Mouse (Mus musculus) adrenal gland, postnatal 25 days (tissue): ENCODE measurements at regions not wholly inside any gene's neighbourhood (a gene's known extent, or its start where the extent isn't known, plus 50 kb on each side); places are given as distances from the start of the nearest gene placed in this dataset.

ENCODE experiments used
- DNase-seq: peaks from one replicate; pipeline ENCODE4 v3.0.0; 2021; ENCODE audit warnings: mixed read lengths

DNA sequence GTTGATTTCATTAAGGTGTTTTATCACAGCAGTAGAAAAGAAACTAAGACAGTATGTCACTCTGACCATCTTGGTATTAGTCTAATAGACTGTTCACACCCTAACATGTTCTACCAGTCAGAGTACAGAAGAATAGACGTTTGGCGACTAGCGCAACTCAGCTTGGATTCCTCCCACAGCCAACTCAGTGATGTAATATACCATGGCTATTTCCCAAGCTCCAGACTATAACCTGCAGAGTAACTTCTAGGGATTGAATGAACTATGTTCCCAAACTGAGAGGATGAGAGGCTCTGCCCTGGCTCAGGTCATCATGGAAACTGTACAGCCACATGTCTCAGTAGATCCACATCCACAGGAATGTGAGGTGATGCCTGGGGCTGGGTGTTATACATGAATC is 128.6 kb upstream of the Plcz1 start:
- no peak for DNase-seq

DNA sequence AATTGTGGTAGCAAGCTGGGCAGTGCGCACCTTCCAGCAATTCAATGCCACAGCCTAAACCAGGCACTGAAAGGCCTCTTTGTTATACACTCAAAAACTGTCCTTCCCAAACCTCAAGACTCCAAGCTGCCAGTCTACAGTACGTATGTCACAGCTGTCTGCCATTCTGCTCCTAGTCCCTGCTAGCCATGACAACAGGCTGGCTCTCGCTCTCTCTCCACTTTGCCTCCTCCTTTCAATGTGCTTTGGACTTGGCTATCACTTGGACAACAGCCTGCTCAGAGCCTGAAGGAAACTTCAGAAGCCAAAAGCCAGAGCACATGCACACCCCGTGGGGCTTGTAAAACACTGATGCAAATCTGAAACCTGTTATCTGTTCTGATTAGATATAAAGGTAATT is 125.9 kb upstream of the Plcz1 start:
- no peak for DNase-seq

DNA sequence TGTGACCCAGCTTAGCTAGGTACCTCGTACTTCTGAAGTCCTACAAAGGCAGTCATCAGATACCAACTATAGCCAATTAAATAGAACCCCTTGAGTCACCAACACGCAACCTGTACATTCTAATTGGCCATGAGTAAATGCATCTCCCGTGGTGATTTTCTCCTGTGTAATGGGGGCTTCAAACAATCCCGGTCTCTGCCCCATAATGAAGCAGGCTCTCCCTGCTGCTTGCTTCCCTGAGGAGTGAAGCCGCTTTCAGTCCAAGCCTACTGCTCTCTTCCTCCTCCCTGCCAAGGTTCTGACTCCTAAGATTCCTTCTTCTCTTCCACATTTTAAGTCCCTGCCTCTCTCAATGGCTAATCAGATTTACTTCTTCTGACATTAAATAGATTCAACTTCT is 121.5 kb upstream of the Plcz1 start:
- no peak for DNase-seq

DNA sequence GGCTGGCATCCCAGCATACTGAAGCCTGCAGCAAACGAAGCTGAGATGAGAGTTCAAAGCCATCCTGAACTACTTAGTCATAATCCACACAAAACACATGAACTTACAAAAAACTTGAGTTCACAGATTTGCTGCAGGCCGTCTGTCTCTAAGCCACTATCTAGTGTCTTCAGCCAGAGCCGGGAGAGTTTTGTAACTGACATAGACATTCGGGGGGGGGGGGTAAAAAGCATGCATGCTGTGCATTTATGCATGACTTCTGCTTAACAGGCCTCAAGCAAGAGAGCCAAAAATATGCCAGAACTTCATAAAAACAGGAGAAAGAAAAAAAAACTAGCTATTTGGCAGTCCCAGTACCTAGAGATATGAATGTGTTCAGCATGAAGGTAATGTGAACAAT is 120.2 kb upstream of the Plcz1 start:
- no peak for DNase-seq

DNA sequence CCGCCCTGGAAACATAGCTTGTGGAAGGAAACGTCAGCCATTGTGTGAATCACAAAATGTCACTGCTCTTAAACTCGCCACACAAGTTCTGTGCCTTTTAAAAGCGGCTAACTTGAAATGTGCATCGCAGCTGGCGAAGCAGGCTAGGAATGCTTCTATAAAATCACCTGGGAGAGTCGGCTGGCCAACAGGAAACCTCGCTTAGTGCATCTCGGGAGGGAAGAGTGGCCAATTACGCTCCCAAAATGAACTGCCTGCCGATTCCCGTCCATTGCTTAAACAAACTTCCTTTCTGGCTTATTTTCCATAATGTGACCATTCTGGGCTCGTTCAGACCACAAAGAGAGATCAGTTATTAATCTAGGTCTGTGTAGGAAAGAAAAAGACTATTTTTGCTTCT is 119.7 kb upstream of the Plcz1 start:
- DNase-seq, result no peak

DNA sequence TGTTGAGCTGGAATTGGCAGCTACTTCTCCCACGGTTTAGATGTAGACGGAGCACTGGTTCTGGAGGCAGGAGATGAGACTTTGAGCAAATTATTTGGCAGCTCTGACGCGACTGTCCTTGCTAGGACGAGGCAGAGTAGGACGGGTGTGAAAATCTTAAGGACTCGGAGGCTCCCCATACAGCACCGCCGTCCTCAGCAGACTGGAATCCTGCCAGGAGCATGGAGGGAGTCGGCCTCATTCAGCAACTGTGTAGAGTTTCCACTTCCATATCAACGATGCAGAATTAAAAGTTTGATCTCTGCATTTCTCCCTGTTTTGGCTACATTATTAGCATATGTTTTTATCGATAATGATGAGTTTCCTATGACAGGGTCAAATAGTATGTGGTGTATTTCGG is 117.7 kb upstream of the Plcz1 start:
- DNase-seq, result no peak

DNA sequence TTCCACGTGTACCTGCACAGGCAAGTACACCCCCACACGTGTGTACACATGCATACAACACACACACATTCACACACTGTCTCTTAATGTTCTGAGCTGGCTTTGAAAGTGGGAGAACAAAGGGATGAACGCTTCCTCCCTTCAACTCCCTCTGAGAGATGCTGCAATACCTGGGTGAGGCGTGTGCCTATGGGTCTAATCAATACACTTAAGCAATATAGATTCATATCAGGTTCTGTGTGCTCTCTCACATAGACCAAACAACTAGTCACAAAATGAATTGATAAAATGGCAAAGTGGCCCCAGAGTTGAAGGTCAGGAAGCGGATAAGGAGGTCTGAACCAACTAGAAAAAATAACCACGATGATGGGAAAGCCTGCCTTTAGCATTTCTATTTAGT is 116.1 kb upstream of the Plcz1 start:
- no peak for DNase-seq

DNA sequence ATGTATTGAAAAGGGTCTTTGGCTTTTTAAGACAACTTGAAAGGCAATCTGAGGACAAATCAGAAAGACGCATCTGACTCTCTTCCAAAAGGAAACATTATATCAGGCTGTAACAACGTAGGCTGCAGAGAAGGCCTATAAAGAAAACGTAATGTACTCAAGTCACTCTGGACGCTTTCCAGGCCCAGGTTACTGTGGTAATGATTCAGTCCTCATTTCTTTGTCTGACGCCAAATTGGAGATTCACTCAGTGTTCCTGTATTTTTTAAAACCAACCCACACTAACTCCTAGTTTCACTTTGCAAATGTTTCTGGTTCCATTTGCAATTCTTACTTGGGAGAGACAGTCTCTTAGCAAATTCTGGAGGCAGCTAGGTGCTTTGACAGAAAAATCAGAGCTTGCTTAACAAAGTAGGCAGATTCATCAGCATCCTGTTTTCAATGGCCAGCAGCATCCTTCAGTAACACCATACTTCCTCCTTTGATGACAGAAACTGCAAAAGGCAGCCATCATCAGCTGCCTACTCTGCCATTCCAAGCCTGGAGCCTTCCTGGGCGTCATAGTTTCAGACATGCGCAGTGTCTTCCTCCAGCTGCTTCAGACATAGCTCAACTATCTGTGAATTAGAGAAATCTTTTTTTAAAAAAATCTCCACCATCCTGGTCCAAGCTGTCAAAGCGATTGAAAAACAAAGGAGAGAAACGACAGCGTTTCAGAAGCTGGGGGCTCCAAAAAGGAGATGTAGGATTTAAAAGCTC is 111.3 kb upstream of the Plcz1 start:
- DNase-seq, result no peak

DNA sequence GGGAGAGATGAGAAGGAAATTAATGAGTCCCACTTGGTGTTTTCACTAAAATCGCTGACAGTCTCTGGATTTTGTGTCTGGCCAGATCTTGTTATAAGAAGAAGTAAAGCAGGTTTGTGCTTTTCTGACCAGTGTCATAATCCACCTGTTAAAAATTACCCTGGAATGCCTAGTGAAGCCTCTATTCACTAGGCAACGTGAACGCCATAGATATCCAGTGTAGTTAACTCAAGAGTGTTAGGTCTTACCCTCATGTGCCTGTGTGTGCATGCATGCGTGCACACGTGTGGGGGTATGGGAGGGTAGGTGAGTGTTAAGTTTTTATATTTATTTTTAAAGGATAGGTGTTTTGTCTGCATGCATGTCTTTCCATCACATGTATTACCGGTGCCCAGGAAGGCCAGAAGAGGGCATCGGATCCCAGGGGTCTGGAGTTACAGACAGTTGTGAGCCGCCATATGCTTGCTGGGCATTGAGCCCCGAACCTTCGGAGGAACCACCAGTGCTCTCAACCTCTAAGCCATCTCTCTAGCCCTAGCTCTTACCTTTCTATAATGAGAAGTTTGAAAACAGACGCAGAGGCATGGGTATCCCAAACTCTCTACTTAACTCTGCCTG is 107.5 kb upstream of the Plcz1 start:
- DNase-seq, result no peak

DNA sequence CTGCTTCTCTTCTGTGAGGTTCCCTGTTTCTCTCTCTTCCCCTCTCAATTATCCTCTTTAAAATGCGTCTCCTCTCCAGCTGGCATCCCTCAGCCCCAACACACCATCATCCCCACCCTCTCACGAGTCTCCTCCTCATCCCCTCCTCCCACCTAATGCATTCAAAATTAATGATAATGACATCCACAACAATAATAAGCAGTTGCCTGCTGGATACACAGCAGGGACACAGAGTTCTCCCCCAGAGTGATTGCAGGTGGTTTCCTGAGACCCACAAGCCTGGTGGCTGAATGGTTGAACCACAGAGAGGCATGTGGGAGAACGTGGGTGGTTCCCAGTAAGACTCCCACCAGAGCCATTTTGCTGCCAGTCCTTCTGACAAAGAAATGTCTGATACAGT is 106.9 kb upstream of the Plcz1 start:
- DNase-seq, result no peak

DNA sequence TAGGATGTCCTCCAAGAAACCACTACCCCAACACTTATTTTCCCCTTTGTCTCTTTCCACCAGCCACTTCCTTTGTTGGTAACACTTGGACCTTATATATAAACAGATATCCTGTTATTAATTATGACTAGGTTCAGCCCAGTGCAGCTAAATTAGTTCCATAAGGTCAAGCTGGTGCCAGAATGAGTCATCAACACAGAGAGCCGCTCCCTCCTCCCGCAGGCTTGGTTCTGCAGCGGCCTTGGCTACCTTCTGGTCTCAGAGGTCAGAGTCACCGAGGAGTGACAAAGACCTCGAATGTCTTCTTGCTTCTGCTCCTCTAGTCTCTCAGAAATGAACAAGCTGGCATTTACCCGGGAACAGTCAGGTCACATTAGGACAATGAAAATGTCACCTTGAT is 106.5 kb upstream of the Plcz1 start:
- DNase-seq, result peak; percentile 32

DNA sequence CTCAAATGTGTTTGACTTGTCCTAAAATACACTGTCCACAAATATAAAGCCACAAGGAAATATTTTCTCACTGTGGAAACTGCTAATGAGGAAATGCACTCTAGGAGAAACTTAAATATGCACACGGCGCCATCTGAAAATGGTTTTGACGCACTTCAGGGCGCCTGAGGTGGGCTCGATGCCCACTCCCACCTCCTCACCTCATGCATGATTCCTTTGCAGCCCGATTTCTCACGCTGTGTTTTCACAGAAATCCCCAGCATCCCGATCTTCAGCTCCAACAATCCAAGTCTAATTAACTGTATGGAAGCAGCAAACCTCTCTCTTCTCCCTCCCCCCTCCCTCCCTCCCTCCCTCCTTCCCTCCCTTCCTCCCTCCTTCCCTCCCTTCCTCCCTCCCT is 92.5 kb upstream of the Plcz1 start:
- no peak for DNase-seq

DNA sequence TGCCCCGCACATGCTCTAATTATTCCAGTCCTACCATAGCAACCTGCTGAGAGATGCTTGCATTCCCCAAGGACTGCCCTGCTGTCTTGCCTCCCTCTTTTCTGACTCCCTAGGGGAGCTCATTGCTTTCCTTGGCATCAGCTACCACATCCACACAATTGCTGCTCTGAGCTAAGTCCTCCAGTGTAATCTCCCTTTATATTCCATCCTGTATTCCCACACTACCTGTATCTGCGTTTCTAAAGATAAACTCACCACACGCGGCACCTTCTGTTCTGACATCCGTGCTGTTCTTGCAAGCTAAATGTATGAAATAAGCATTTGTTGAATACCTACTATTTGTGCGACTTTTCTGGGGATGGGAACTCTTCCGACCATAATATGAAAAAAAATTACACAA is 85.4 kb upstream of the Plcz1 start:
- no peak for DNase-seq

DNA sequence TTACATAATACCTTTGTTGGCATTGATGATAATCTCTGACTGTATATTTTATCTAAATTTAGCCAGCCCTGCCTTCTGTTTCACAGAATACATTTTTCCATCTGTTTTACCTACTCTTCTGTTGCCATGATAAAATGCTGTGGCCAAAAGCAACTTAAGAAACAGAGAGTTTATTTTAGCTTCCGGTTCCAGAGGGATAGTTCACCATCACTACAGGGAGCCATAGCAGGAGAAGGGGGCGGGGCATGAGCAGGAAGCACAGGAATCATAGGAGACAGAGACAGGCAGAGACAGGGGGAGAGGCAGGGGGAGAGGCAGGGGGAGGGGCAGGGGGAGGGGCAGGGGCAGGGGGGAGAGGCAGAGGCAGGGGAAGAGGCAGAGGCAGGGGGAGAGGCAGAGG is 72.8 kb upstream of the Plcz1 start:
- no peak for DNase-seq

DNA sequence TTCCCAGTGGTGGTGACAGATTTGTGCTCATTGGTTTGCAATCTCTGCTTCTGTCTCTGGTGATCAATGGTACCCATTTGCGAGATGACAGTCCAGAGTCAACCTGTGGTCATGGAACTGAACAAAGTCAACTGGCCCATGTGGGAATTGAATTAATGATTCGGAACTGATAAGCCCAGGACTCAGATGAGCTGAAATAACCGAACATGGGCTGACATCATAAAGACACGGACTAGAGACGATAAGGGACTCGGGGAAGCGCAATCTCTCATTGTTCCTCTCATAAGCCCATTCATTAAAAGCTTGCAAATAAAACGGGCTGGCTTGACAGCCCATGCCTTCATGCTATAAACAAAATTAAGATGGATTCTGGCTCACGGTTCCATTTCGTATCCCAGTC is 70.8 kb upstream of the Plcz1 start:
- DNase-seq, result no peak

DNA sequence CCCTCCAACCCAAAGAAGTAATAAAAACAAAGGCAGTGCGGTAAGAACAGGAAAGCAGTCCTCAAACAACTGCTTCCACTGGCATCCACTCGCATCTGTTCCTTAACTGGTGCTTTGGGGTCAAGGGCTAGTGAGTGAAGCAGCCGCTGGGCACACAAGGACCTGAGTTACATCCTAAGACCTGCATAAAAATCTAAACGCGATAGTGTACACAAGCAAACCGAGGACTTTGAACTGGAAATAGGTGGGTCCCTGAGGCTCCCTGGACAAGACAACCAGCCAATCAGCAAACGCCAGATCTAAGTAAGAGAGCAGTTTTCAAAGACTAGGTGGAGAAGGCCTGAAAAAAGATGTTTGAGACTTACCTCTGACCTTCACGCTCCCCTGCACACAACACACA is 66.8 kb upstream of the Plcz1 start:
- no peak for DNase-seq

DNA sequence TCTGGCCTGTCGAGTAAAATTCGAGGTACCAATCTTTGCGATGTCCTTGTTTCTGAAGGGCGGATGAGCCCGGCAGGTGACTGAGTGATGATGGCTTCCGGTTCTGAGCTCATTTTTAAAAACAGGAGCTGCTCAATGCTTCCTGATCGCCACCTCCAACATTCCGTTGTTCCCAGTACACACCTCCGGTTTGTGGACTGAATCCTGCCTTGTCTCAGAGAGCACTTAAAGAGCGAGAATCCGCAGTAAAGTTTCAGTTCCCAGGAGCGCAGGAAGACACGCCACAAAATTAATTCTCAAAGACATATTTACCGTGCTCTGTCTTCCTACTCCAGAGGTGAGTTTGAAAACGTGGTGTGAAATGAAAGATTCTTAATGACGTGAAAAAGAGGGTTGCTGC is 66.4 kb upstream of the Plcz1 start:
- no peak for DNase-seq

DNA sequence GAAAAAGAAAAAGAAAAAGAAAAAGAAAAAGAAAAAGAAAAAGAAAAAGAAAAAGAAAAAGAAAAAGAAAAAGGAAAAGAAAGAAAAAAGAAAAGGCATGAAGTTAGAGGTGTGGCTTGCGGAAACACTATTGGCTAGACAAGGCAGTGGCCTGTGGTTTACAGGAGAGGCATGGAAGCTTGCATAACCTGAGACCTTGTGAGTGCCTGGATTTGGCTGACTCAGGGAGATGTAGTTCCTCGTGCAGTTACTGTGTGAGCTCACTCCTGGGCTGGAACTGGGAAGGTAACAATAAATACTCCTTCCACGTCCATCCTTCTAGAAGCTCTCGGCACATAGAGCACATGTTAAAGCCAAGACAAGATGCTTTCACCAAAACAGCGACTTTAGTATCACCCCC is 64.9 kb upstream of the Plcz1 start:
- DNase-seq, result no peak

DNA sequence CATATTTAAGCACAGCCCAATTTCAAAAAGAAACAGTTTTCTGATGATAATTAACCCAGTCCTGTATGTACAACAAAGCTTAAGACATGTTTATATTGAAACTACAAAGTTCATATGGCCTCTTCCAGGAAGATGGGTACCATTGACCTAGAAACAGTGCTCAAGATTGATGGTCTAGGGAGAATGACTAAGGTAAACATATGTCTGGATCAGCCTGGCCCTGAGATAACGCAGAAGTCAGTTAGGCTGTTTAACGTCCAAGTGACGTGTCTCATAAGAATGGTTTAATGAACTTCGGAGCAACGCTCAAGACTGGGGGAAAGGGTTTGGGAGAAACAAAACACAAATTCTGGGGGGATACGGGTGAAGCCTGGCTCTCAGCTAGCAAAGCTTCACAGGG is 60.8 kb upstream of the Plcz1 start:
- no peak for DNase-seq

DNA sequence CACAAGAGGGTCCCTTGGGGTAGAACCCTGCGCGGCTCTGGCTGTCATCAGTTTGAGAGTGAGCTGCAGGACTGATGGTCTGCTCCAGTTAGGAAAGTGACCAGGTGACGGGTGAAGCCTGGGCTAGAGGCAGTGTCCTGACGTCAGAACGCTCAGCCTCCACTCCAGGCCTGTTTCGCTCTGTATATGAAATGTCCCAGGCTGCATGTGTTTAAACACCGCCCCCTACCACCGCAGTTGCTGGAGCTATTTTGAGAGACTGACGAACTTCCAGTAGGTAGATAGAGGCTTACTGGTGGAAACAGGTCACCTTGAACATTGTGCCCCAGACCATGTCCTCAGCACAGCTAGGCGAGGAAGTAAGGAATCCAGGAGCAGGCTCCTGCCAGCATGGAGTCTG is 54.2 kb upstream of the Plcz1 start:
- no peak for DNase-seq
